13 mouse cellular contexts compared by ENCODE assay signal in the genomic region with DNA sequence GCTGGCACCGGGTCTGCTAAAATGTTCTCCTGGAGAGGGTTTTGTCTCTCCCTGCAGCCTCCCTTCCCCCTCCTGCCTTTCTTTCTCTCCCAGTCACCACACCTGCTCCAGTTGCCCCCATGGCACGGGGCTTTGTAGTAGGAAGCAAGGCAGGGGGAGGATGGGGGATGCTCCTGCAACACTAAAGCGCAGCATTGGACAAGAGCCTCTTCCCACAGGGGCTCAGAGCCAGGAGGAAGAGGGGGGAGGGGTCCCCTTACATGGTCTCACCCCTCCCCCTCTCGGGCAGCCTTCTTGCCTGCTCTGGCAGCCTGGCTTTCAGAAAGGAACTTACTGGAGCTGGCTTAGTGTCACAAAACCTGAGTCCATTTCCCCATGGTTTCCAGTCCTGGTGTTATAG. TPM values are rescaled to one million over a fixed set of nuclear protein-coding genes. Genes with fewer than 3 reads are reported as not detected.
DNase-seq lines count a peak whose midpoint lies in the region; ATAC-seq lines count a peak whose summit lies in the region.
"Had no signal": no experiment of that assay in that cellular context is flagged by ENCODE, and none has a peak within 500 bp of the region (broad histone marks: within the 10 kb centered on the region; RNA-seq: fewer than 3 reads in every experiment).

No protein-coding gene starts in this region.

- no peaks in the 10 kb centered on the region for H3K9me3 ChIP-seq in forebrain, embryonic 11.5 days (ENCODE audit: control insufficient read depth, low read length)
- H3K9me3 ChIP-seq in hindbrain, embryonic 14.5 days (ENCODE audit: control insufficient read depth, low read length): no peaks in the 10 kb centered on the region
- no peaks in the 10 kb centered on the region for H3K9me3 ChIP-seq in midbrain, embryonic 16.5 days (replicated peaks; ENCODE audit: control insufficient read depth, low read length, poor library complexity, severe bottlenecking)
- H3K9me3 ChIP-seq: embryonic facial prominence, embryonic 12.5 days; limb, embryonic 15.5 days; lung, embryonic 15.5 days had no signal

- H3K4me1 ChIP-seq in forebrain, embryonic 11.5 days (replicated peaks; ENCODE audit: control insufficient read depth, insufficient read depth, low read length): no peaks in the 10 kb centered on the region
- H3K4me1 ChIP-seq in hindbrain, embryonic 14.5 days (replicated peaks; ENCODE audit: control insufficient read depth, insufficient read depth, low read length): no peaks in the 10 kb centered on the region
- no peaks in the 10 kb centered on the region for H3K4me1 ChIP-seq in midbrain, embryonic 16.5 days (ENCODE audit: control insufficient read depth, insufficient read depth, low read length)
- H3K4me1 ChIP-seq: embryonic facial prominence, embryonic 12.5 days; limb, embryonic 15.5 days; lung, embryonic 15.5 days; megakaryocyte, embryonic 14.5 days had no signal

- peak; percentile 58; the same call in 1 of the 2 replicates for ATAC-seq in forebrain, embryonic 11.5 days (replicated peaks; ENCODE audit: low FRiP score)
- ATAC-seq in hindbrain, embryonic 14.5 days (ENCODE audit: low FRiP score): peak; percentile 74; the same call in 1 of the 2 replicates
- ATAC-seq in midbrain, embryonic 16.5 days: 0 out of 2 replicates have a peak, but pooled peaks have one; percentile 45
- ATAC-seq: activated CD4-positive, CD25-positive, alpha-beta regulatory T cell, adult 4 months had no signal

- H3K4me2 ChIP-seq in forebrain, embryonic 11.5 days (ENCODE audit: low read depth, low read length, severe bottlenecking): no peak overlapping the region
- H3K4me2 ChIP-seq in hindbrain, embryonic 14.5 days (replicated peaks): no peak overlapping the region
- H3K4me2 ChIP-seq in midbrain, embryonic 16.5 days (ENCODE audit: low read length): no peak overlapping the region
- H3K4me2 ChIP-seq: embryonic facial prominence, embryonic 12.5 days; limb, embryonic 15.5 days; lung, embryonic 15.5 days had no signal

- 38% methylated on average over 4 of the region's 4 CpGs for WGBS in forebrain, embryonic 11.5 days
- WGBS in hindbrain, embryonic 14.5 days: 38% methylated on average over 4 of the region's 4 CpGs
- 25% methylated on average over 4 of the region's 4 CpGs for WGBS in midbrain, embryonic 16.5 days

- no peak overlapping the region for H3K4me3 ChIP-seq in forebrain, embryonic 11.5 days (ENCODE audit: low read depth, low read length)
- no peak overlapping the region for H3K4me3 ChIP-seq in hindbrain, embryonic 14.5 days (replicated peaks; ENCODE audit: low read length)
- H3K4me3 ChIP-seq in midbrain, embryonic 16.5 days (ENCODE audit: low read depth, low read length): no peak overlapping the region
- H3K4me3 ChIP-seq: embryonic facial prominence, embryonic 12.5 days; limb, embryonic 15.5 days; lung, embryonic 15.5 days; megakaryocyte, embryonic 14.5 days had no signal

- H3K27ac ChIP-seq in forebrain, embryonic 11.5 days (ENCODE audit: low read depth, low read length): 0 out of 2 replicates have a peak overlapping the region, but pooled peaks have one; percentile 25
- H3K27ac ChIP-seq in hindbrain, embryonic 14.5 days: no peak overlapping the region
- no peak overlapping the region for H3K27ac ChIP-seq in midbrain, embryonic 16.5 days (ENCODE audit: low read length)
- H3K27ac ChIP-seq: embryonic facial prominence, embryonic 12.5 days; limb, embryonic 15.5 days; lung, embryonic 15.5 days had no signal

- DNase-seq in lung, postnatal 10 days: peak; percentile 3
- DNase-seq in lung, postnatal 36 days: no peak
- DNase-seq in forebrain, embryonic 11.5 days (ENCODE audit: low spot score): no peak
- peak; percentile 26 for DNase-seq in hindbrain, embryonic 14.5 days (ENCODE audit: low spot score)
- no peak for DNase-seq in gastrocnemius, postnatal 36 days
- DNase-seq in gastrocnemius, adult 18-20 months (ENCODE audit: low spot score): no peak
- DNase-seq: cerebellum, adult 18-20 months had no signal

- H3K9ac ChIP-seq in forebrain, embryonic 11.5 days (ENCODE audit: low read length): no peak overlapping the region
- H3K9ac ChIP-seq in hindbrain, embryonic 14.5 days: no peak overlapping the region
- H3K9ac ChIP-seq in midbrain, embryonic 16.5 days (ENCODE audit: low read depth, low read length): no peak overlapping the region
- H3K9ac ChIP-seq: embryonic facial prominence, embryonic 12.5 days; limb, embryonic 15.5 days; lung, embryonic 15.5 days had no signal

- no peaks in the 10 kb centered on the region for H3K27me3 ChIP-seq in forebrain, embryonic 11.5 days (ENCODE audit: control insufficient read depth, insufficient read depth, low read length)
- no peaks in the 10 kb centered on the region for H3K27me3 ChIP-seq in hindbrain, embryonic 14.5 days (ENCODE audit: control insufficient read depth, insufficient read depth, low read length)
- H3K27me3 ChIP-seq in midbrain, embryonic 16.5 days (ENCODE audit: control insufficient read depth, insufficient read depth, low read depth, low read length): no peaks in the 10 kb centered on the region
- H3K27me3 ChIP-seq: embryonic facial prominence, embryonic 12.5 days; limb, embryonic 15.5 days; lung, embryonic 15.5 days had no signal

- no peaks in the 10 kb centered on the region; the same call in 1 of the 2 replicates for H3K36me3 ChIP-seq in forebrain, embryonic 11.5 days (ENCODE audit: control insufficient read depth, insufficient read depth, low read length)
- peaks cover 77% of the 10 kb centered on the region for H3K36me3 ChIP-seq in hindbrain, embryonic 14.5 days (replicated peaks; ENCODE audit: control insufficient read depth, insufficient read depth)
- peaks cover 14% of the 10 kb centered on the region for H3K36me3 ChIP-seq in midbrain, embryonic 16.5 days (ENCODE audit: control insufficient read depth, insufficient read depth, low read length)

- intact Hi-C loops in gastrocnemius, postnatal 36 days (cut with DNase I): no loop called here

RNA-seq across cellular contexts. Expression of a gene that starts 44.8 kb away (rescaled TPM):
- 7.9 and 8.1 TPM in 2 replicates for polyA plus RNA-seq in forebrain, embryonic 11.5 days (2014; fragmentation: Nextera tagmentation; extraction: Ambion mirVana)
- 6.9 and 8.1 TPM in 2 replicates for polyA plus RNA-seq in hindbrain, embryonic 14.5 days (2014; fragmentation: Nextera tagmentation; extraction: Ambion mirVana)
- 6.7 and 8.6 TPM in 2 replicates for polyA plus RNA-seq in midbrain, embryonic 16.5 days (2015; fragmentation: Nextera tagmentation; extraction: Ambion mirVana)
- 1 to 10 TPM; 6.8 to 7.2 TPM for total RNA-seq in gastrocnemius, postnatal 36 days (2021)
- total RNA-seq in gastrocnemius, adult 18-20 months (2021): 1 to 10 TPM; 5.8 to 7.5 TPM

Comparison
In these comparisons a context has a peak if more than half of its experiments do, and no peak if none do; other contexts are left out.
1. DNase-seq: peak in lung, postnatal 10 days (single experiment) and hindbrain, embryonic 14.5 days (single experiment); none in lung, postnatal 36 days (single experiment), forebrain, embryonic 11.5 days (single experiment), gastrocnemius, postnatal 36 days (0 of 2) and gastrocnemius, adult 18-20 months (single experiment).
2. Peak in every context shown above with its lines, with median percentiles within 50 percentile points of each other: ATAC-seq.